Mouse (Mus musculus) cerebellum, postnatal 25 days (tissue): ENCODE results near the gene Armc9.

Experiments used
- DNase-seq, 2 experiments: peaks; one replicate each; pipeline ENCODE4 v3.0.0; 2021; ENCODE audit warnings: mixed read lengths in 2 of 2

Armc9 gene

DNA sequence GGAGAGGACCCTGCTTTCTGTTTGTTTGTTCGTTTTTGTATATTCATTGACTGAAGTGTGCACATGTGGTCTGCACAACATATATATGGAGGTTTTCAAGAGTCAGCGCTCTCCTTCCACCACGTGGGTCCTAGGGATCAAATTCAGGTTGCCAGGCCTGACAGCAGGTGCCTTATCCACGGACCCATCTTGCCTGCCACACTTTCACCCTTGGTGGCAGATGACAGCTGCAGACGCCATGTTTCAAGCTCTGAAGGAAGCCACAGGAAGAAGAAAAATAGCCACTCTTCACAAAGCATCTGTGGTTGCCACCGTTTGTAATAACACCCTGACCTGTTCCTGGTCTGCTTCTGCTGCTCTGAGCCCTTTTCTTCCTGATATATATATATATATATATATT is 130.7 kb downstream of the Armc9 start:
- no peak for DNase-seq

DNA sequence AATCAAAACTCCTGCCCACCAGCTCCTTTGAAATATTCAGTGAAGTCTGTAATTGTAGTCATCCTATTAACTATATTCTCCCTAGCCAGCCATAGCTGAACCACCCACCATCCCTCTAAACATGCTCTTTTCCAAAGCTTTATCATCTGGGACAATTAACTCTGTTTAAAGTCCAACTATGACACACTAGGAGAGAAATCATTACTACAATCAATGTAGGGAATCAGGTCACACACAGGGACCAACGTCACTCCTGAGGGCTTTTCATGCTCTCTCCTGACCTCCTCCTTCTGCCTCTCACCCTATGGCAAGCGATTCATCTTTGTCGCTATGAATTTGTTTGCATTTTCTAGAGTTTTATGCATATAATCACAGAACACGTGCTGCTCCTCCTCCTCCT is 132.9 kb downstream of the Armc9 start:
- DNase-seq: no peak

DNA sequence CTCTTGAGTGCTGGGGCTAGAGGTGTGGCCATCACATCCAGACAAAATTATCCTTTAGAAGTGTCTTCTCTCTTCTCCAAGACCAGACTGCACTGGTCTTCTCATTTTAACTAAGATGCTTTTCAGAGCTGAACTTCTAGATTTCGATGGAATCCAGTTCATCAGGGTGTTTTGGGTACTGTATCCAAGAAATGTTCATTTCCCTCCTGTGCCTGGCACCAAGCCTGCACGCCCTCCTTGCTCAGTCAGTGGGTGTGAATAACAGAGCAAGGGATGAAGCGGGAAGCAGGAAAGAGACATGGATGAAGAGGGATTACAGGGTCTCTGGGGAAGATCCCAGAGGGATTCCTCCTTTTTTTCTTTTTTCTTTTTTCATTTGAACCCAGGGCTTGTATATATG is 135.9 kb downstream of the Armc9 start:
- no peak for DNase-seq

DNA sequence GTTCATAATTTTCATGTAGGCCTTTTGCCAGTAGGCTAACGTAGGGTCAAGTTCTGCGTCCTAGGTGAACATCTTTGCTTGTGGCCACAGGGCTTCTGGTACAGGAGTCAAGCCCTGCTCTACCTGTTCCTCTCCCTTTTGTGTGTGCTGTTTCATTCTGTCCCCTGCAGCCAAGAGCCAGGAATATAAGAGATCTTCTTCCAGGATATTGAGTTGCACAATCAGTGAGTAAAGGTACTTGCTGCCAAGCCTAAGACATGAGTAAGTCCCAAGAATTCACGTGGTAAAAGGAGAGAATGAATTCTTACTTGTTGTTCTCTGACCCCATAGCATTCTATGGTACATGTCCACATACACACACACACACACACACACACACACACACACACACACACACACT is 138.5 kb downstream of the Armc9 start:
- no peak for DNase-seq

DNA sequence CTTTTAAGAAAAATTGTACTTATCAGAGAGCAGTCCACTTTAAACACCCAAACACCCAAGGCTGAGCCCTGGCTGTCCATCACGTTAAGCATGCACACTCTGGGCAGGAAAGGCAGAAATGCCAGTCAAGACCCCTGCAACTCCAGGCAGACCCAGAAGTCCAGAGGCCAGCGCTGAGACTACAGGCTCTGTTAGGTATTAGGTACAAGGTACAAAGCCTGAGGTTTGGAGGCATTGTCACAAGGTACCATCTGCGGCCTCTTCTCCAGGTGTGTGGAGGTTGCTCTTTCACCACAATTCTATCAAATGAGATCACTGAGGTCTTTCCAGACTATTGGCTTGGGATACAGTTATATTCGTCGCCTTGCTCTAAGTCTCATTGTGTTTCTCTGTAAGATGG is 139.3 kb downstream of the Armc9 start:
- DNase-seq: no peak

DNA sequence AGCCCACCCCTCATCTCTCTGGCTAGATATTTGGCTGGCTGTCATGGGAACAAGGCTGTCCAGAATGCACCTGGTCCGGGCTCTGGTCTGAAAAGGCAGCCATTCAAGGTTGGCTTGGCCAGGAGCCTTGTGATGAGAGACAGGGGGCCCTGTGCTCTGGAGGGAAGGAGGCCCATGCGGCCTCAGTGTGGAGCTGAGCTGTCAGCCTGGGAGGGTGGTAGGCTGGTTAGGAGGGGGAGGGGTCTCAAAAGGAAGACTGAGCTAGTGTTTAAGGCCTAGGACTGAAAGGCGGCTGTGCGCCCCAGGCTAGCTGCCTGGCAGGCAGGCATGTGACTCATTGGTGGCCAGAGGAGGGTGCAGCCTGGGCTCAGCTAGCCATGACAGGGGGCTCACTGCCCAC is 139.9 kb downstream of the Armc9 start:
- DNase-seq: no peak

DNA sequence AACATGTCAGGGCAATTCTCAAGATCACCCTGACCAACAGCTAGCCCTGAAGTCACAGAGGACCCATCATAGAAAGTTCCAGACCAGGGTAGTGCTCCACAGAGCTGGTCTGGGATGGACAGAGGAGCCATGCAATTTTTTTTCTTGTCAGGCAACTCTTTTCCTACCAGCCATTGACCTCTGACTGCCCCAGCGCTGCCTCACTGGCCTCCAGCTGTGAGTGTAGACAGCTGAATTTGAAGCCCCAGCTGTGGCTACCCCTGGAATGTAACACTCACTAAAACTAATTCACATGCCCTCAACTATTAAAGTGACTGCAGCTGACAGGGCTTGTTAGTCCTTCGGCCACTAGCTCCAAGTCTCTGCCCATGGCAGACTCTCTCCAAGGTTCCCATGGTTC is 145.5 kb downstream of the Armc9 start:
- no peak for DNase-seq

DNA sequence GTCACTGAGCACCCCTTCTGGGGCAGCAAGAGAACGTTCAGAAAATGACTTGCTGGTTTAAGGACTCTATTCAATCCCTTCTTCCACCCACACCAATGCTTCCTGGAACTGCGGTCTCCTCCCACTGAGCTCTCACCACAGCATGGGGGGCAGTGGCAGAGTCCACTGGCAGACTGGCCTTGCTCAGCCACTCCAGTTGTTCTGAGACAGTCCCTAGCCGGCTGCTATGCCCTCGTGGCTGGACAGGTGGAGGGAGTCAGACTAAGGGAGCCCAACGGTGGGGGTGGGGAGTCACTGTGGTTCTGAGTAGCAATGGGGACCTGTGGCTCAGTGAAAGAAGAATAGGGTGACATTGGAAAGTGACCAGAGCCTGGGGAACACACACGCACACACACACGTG is 146.2 kb downstream of the Armc9 start:
- no peak for DNase-seq

DNA sequence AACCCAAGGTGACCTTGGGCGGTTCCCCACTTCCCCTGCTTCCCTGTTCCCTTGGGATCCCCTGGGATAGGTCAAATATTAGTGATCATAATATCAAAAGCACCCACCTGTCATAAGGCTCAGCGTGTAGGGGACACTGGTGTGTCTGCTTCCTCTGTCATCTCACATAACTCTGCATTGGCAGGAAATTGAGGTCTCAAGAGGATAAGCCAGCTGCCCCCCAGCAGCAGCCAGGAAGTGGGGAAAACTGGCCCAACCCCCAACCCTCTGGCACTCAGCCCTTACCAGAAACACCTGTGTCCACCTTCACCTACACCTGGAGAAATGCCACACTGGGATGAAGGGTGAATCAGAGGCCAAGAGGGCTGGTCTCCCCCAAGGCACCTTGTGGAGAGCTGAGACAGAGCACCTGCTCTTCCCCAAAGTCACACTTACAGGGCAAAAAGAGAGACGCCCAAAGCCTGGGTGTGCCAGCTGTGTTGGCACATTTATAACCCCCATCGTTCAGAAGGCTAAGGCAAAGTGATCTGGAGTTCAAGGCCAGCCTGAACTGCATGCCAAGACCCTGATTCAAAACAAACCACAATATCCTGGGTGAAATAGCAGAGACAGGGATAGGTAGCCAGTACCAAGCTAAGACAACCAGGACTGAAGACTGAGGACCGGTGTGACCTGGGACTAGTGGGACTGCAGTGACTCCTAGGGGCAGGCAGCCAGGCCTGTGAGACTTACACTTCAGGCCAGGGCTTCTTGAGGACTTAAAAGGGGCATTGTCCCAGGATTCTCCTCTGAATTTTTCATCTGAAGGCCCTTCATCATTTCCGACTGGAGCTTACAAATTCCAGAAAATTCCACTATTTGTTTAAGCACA is 146.9 kb downstream of the Armc9 start:
- no peak for DNase-seq

DNA sequence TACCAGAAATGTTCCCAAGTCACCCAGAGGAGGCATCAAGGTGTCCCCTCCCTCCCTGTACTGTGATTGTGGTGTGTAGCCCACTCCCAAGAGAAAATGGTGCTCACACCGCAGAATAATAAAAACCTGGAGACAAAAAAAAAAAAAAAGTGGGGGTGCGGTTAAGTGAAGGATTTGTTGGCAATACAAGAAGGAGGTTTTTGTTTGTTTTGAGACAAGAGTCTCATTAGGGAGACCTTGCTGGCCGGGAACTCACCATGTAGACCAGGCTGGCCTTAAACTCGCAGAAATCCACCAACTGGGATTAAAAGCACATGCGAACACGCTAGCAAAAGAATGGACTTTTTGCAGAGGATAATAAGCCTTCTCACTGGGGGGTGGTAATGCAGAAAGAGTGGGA is 148.0 kb downstream of the Armc9 start, which contains the start of gene B3gnt7:
Gene B3gnt7 (plus strand): TSS at position 301 of the 400 bp plus-strand sequence.
- DNase-seq: no peak

DNA sequence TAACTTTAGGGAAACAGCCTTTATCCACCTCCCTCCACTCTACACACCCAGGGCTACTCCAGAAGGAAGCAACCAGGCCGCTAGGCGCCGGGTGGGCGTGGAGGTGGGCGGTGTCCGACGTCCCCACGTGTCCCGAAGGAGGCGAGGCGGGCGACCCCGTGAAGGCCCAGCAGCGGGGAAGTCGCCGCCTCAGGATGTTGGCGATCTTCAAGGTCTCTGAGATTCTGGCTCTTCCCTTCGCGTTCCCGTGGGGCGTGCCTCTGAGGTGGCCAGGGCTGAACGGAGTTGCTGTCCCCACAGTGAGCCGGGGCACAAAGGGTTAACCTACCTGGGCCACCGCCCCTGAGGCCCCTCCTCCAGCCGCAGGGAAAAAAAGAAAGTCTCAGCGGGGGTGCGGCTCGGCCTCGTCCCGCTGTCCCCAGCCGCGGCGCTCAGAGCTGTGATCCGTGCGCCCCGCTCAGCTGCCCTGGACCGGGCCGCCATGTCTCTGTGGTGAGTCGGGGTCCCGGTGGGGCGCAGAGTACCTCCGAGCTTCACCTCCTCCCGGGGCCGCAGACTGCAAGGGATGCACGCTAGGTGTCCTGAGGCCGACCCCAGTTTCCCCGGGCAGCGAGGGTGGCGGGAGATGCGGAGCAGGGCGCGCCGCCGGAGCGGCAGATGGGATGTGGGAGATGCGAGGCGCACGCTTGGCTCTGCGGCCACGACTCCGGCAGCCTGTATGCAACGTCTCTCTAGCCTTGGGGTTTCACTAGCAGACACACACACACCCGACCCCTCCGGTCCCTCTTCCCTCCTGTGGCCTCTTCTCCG is 148.7 kb downstream of the Armc9 start:
- peak; percentile 45 to 60 for DNase-seq

DNA sequence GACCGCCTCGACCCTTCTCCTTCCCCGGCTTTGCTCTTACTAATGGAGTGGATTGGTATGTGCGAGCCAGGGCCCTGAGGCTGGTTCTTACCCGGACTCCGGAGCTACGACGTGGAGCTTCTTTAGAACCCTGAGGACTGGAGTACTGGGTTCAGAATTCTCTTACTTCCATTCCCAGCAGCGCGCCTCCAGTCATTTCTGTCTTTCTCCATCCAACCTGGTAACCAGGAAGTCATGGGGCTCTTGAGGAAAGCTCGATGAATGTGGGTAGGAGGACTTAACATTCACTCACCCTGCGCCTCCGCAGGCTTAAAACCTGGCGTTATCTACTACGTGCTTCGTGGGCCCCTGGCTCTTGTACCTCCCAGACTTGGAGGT is 149.3 kb downstream of the Armc9 start:
- peak in 1 of 2 experiments; percentile 11 for DNase-seq

DNA sequence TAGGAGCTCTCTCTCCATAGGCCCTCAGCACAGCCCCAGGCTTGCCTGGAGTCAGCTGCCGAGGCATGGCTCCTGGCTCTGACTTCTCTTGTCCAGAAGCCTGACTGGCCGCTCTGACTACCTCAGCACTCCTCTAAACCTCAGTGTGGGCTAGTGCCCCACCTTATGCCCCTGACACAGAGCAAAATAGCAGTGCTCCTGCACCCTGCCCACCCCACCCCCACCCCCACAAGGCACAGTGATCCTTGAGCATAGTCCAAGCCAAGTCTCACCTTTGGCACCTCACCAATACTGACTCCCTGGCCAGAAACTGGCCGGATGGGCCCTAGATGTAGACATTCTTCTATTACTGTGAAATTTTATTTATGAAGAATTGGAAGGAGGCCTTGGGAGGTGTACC is 152.1 kb downstream of the Armc9 start:
- DNase-seq: no peak

DNA sequence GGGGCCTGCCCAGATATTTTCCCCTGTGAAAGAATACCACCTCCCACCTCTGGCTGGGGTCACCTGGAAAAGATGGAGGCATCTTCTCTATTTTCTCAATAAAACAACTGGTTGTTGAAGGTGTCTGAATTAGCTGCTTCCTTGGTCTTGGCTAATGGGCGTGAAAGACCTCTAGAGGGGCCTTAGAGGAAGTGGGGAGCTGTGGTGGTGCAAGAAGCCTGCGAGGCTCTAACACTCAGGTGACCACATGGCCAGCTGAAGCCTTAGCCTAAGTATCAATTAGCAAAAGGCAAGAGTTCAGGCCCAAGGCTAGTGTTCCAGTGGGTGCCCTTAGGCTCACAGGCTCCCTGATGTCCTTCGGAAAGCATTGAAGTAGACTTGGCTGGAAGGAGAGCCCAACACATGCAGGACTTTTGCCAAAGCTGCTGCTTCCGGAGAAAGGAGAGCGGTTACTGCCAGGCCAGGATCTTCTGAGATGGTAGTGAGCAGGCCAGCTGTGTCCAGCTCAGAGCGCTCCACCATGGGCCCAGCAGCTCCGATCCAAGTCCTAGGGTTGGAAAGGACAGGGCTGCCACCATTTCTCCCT is 152.7 kb downstream of the Armc9 start:
- no peak for DNase-seq

DNA sequence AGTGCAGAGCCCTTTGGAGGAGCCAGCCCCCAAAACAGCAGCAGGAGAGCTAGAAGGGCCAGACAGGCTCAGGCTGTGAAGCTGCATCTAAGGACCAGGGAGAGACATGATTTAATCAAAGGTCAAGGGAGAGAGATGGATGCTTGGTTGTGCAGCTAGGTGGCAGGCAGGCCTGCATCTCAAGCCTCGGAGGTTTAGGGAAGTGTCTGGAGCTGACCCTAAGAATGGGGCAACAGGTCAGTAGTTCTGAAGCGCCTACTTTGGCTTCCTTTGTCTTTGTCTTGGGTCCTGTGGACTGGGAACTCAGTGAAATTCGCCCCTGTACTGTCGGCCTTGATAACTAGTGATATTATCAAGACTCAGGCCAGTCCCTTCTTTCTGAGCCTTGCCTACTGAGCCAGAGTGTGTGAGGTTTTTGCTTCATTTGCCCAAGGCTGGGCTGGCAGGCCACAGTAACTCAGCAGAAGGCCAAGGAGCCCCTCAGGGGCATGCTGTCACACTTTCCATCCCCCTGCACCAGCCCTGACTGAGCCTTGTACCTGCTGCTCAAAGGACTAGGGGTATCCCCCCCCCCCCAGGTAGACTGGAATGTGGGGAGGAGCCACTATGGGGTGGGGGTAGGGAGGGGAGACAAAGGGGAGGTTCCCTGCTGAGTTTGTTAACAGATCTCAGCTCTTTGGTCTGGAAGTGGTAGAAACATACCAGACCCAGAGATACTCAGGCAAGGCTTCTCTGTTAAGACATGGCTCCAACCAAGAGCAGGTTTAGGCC is 153.5 kb downstream of the Armc9 start:
- no peak for DNase-seq

DNA sequence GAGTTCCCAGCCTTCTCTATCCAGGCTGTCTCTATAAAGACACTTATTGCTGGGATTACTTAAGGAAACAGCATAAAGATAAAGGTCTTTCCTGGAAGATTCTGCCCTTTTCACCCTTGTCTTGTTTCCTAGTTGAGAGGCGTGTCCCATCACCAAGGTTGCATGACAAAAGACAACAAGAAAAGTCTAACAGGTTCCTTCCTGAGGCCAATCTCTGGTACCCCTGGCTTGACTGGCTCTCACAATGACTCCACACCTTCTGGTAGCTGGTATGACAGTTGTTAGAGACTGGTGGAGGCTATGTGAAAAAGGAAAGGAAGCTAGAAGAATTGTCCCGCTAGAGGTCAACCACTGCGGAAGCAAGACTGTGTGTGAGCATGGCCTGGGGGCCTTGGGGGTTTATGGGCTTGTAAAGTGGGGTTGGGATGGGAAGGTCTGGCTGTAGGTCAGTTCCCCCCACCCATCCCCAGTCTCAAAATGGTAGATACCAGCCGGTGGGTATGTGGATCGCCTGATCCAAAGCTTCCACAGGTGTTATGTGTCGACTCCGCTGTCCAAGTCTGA is 154.8 kb downstream of the Armc9 start:
- no peak for DNase-seq

DNA sequence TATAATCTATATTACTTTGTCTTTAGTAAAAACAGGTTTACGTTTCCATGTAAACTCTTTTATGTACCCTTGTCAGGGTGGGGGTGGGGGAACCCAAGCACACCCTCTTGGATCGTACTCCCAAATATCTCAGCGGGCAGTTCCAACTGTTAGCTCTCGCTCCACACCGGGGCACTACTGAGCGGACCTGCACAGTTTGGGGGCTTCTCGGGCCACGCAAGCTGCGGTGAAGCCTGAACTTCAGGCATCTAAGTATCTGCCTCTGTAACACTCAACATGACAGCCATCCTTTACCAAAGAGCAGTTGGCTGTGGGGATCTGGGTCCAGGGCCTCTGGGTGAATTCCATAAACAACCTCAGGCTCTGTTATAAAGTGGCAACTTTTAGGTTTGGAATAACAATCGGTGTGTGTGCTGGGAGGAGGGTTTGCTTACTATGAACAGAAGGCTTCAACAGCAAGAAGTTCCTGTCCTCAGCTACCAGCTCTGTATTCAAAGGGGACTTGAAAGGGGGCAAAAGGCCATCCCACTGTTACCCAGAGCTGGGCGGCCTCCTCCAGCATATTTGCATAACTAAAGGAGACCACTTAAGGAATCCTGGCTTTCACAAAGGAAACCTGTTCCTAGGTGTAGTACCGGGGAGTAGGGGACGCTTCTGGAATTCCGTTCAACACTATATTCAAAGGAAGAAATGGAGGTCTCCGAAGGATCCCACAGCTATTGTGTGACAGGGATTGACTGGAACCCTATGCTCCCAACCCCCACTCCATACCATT is 156.1 kb downstream of the Armc9 start:
- DNase-seq: no peak

DNA sequence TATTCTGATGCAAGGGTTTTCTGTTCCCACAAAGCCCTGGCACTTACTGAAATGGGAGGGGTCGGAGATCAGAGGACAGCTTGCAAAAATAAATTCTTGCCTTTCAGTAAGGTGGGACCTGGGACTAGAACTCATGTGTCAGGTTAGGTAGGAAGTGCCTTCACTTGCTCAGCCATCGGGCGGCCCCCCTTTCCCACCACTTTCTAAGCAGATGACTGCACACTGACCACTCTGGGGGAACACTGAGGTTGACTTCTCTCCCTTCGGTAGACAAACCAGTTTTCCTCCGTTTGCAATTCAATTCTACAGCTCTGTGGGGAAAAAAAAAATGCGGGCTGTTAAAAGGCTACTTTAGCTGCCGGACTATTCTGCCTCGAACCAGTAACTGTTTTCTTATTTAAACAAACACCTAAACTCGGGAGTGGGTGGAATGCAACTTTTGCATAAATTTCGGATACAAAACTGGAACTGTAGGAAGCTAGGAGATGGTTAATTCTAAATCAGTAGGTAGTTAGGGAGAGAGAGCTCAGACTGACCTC is 157.0 kb downstream of the Armc9 start:
- no peak for DNase-seq

DNA sequence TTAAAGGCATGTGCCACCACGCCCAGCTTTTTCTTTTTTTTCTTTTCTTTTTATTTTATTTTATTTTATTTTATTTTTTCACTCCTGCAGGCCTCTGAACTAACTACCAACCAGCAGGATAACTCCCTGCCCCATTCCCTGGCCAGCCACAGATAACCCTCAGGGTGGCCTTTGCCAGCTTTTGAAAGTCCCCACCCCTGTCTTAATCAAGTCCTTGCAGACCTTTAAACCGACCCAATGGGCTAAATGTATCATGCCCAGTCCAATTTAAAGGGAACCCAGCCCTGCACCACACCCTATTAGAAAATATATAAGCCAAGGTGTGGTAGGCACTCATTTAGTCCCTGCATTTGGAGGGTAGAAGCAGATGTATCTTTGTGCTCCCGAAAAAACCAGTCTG is 157.7 kb downstream of the Armc9 start:
- DNase-seq: no peak

DNA sequence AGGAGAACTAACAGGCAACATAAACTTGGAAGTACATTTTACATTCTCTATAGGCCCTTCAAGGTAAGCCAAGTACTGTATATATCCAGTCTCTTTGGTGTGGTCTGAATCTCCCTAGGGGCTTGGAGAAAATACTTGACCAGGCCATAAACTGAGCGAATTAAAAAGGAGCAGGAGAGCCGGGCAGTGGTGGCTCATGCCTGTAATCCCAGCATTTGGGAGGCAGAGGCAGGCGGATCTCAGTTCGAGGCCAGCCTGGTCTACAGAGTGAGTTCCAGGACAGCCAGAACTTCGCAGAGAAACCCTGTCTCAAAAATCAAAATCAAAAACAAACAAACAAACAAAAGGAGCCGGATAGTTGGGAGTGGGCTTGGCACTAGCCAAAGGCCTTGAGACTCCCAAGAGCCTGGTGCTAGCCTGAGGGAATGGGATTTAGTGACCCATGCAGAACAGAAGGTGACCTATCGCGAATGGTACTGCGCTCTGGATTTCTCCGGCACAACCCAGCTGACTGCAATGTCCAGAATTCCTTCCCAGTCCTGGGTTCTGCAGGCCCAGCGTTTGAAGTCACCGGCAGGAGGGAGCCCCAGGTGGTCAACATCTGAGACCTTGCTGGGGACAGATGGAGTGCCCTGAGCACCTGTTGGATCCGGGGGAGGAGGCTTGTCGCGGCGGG is 158.7 kb downstream of the Armc9 start:
- DNase-seq: peak in 1 of 2 experiments; percentile 15

DNA sequence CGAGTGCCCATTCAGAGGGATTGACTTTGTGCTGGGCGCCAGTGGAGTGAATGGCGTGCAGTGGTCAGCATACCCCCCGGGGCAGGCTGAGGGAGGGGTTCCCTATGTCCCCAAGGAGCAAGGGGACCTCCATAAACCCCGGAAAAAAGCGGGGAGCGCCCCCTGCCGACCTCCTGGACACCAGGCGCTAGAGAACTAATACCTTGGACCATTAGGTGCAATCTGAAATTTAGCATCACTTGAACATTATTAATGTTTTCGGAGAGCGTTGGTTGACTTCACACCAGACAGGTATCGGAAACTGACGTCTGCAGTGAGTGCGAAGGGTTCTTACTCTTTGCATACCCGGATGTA is 159.2 kb downstream of the Armc9 start:
- peak; percentile 19 to 53 for DNase-seq
